Mouse (Mus musculus) urinary bladder, postnatal 14 days (tissue): ENCODE measurements at regions not wholly inside any gene's neighbourhood (a gene's known extent, or its start where the extent isn't known, plus 50 kb on each side); places are given as distances from the start of the nearest gene placed in this dataset.

Experiments
- DNase-seq: peaks from one replicate; pipeline ENCODE4 v3.0.0; 2021; ENCODE audit warnings: low spot score

DNA sequence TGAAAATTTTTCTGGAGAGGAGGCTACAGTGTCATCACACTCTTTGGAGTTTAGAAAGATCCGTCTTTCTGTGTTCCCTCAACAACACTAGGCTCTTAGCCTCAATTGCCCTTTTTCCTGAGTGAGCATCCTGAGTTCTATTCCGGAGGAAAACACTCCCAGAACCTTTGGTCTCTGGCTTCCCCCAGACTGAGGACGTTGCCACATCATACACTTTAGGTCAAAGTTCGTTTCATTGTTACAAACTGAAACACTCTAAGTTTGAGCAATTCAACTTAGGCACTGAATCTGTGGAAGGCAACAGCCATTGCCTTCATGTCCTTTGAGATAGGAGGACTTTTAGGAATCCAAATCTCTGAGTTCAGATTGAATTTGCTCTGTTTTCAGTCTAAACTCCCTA, 85.0 kb downstream of the Arl4a start:
- DNase-seq = no peak

DNA sequence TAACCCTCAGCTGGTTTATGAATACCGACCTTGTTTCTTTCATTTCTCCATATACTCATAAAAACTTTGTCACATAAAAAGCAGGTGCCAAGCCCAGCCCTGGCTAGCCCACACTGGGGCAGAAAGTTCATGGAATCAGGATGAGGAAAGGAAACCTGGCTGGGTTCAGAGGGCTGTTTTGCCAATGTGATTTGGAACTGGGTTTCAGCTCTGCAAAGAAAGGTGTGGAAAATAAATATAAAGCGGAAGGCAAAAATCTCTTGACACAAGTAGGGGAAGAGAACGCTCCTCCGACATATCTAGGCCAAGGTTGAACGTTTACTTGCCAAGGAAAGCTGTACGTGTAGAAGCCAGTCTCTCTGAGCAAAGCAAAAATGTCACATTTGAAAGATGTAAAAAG, 85.9 kb downstream of the Arl4a start:
- no peak for DNase-seq

DNA sequence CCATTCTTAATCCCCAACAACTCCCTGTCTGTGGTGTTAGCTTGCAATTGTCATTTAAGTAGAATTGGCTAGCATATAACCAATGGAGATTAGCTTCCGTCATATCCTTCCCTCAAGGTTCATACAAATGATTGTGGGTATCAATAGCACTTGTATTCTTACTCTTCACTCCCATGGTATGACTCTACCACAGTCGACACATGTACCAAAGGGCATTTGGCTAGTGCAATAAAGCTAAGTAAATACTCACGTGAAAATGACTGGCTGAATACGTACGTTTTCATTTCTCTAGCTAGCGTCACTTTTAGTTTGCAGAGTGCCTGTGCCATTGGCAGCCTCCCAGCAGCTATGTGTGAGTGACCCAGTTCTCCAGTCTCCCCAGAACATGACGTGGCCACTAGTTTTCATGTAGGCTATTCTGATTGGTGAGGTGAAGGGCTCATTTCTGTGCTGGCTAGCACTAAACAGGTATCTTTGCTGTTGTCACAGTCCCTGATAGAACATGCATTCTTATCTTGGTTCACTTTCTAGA, 87.5 kb downstream of the Arl4a start:
- no peak for DNase-seq

DNA sequence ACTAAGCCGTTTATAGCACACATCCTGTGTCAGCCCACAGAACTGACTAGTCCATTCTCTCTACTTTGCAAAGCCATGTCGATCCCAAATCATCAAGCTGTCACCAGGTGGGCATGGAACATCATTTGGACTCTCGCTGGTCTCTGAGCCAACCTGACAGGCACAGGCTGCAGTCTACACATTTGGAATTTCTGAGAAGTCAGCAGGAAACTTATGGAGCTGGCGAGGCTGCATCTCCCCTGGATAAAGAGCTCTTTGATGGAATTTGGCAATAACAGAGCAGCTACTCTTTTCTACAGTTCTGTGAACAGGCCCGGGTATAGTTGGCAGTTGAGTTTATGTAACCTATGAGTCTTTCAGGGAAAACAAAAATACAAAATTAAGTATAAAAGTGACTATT, 94.9 kb downstream of the Arl4a start:
- DNase-seq = no peak

DNA sequence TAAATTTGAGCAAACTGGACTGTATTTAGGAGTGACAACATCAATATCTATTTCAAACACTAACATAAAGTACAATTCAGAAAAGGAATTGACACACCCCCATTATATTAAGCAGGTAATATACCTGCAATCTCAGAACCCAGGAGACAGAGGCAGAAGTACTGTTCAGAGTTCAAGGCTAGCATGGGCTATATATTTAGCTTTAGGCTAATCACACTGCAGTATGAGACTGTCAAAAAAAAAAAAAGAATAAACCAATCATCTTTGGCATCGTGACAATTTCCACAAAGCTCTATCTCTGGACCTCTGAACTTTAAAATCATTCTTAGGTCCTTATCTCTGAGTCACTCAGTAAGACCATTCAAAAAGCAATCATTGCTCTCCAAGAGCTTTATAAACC, 96.7 kb downstream of the Arl4a start:
- no peak for DNase-seq

DNA sequence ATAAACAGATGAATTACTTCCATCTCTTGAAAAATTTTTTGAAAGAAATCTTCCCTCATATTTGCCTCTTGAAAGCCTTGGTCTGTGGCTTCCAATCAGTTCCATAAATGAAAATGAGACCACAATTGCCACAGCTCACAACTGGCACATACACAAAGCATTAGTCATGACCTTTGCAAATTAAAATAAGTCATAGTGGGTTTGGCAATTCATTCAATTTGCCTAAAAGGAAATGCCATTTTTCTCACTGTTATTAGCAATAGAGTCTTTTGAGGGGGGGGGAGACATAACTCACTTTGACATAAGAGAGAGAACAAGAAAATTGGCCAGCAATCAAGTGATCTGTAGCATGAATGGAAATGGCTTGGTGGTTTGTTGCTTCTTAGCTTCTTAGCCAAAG, 98.8 kb downstream of the Arl4a start:
- no peak for DNase-seq

DNA sequence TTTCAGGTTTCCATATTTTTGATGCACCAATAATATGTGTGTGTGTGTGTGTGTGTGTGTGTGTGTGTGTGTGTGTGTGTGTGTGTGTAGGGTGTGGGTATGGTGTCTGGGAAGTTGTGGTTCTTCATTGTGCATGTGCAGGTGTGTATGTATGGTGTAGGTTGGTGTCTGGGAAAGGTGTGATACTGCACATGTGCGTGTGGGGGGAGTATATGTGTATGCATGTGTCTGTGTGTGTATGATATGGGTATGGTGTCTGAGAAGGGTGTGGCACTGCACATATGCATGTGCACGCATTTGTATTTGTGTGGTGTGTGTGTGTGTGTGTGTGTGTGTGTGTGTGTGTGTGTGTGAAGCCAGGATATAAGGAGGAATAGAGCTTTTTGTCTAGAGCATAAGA, 99.6 kb downstream of the Arl4a start:
- no peak for DNase-seq

DNA sequence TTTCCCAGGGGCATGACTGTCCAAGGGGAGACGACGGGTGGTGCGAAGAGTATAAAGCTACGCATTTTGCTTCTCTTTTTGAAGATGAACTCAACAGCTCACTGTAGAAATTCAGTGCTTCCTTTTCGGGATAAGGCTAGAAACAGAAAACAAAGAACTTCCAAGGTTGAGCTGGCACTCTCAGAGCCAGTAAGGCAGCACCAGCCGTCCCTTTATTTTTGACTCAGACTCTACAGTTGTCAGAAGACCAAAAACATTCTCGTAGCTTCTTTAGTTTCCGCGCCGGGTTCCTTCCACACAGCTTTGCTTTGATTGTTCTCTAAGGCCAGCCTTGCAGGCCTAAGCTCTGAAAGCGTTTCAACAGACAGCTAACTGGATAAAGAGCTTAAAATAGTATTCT, 101.5 kb downstream of the Arl4a start:
- no peak for DNase-seq

DNA sequence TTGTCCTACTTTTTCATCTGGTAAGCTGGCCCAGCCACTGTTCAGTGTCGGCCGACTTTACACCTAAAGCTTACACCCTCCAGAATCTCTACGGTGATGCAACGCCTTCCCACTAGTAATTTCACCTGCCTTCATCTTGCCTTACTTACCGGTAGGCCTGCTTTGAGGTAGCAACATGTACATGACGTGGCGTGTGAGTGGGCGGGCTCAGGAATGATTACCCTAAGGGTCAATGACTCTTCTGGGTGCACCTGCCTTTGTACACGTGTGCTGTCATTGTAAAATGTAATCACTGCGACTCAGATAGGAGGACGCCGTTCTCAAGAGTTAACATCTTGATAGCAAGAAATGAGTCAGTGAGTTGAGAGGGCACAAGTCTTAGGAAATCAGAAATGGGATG, 102.0 kb downstream of the Arl4a start:
- no peak for DNase-seq

DNA sequence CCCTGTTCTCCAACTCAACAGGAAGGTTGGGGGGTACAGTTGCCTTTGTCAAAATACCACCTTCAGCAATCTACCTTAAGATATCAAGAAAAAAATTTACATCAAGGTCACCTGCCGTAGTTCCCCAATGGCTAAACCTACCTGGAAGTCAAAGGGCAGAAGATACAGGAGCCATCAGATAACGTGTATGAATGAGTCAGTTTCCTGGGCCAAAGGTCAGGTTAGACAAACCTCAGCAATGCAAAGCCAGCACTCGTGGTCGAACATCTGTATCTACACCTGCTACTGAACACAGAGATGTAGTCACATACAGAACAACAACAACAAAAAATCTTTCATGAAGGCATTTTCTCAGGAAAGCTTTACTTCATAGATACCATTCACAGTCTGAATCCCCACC, 102.9 kb downstream of the Arl4a start:
- DNase-seq = no peak

DNA sequence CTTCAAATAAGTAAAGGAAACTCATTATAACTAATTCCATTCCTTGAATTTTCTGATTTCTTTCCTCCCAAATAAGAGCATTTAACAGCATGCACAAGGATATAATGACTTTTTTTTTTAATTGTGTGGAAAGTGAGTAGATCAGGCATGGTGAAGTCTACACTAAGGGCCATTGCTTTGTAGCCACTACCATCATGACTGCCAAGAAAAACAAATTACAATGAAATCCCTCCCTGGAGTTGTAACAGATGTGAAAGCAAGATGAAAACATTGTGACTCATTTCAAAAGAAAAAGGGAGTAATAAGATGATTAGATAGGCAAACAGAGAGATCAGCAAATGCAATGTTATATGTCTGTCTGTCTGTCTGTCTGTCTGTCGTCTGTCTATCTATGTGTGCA, 106.6 kb downstream of the Arl4a start:
- DNase-seq = no peak

DNA sequence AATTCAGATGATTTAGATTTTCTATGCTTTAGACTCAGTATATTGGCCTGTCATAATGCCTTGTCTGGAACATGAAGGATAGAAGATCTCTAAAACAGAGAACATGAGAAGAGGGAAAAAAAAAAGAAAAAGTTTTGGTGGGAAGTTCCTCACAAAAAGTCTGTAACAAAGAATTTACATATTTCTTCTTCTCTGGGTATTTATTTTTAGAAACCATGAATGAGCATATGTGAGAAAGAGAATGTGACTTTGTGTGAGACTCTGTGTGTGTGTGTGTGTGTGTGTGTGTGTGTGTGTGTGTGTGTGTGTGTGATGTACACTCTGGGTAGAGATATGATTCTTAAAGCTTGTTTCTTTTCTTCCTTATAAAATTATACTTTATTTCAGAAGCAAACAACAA, 109.9 kb downstream of the Arl4a start:
- no peak for DNase-seq

DNA sequence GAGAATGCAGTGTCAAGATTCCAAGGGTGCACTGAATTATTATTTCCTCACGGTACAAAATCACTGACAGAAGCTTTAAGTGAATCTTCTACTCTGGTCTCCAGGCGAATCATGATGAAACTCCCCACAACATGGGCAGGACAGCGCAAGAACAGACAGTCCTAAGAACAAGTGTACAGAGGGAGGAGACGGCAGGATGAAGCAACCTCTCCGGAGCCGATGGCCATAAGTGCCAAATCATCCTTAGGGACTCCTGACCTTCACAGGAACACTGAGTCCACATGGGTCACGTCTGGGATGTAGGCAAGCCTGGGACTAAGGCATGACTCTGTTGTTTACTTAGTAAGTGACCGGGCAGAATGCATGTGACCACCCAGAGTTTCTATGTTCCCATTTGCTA, 110.8 kb downstream of the Arl4a start:
- no peak for DNase-seq

DNA sequence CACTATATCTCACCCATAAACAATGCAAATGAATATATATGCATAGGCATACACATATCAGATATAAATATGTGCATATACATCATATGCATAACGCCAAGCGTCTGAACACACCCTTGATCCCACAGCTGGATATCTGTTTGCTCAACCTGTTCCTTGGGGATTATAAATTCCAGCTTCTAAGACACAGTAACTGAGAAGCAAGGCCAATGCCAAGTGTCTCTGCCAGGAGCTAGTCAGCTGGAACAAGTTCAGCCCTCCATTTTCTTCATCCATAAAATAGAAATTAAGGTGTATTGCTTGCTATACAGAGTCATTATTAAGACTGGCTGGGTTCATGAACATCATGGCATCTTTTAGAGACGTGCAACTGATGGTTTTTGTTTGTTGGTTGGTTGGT, 116.3 kb downstream of the Arl4a start:
- no peak for DNase-seq

DNA sequence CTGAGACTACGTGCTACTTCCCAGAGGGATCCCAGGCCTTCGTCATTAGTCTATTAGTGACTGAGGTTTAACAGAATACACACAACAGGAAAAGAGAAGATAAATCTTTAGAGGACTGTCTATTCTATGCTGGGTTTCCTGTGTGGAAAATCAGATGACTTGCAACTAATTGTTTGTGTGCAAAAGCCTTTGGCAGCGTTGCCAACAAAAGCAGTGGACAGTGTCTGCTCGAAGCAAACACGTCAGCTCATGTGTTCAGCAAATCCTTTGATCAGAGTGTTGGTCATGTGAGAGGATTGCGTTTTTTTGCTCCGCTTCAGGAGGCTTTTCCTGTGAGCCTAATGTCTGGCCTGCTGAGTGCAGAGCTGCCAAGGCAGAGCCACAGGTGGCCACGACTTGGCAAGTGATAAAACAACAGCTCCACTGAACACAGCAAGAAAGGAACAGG, 117.3 kb downstream of the Arl4a start:
- DNase-seq = no peak

DNA sequence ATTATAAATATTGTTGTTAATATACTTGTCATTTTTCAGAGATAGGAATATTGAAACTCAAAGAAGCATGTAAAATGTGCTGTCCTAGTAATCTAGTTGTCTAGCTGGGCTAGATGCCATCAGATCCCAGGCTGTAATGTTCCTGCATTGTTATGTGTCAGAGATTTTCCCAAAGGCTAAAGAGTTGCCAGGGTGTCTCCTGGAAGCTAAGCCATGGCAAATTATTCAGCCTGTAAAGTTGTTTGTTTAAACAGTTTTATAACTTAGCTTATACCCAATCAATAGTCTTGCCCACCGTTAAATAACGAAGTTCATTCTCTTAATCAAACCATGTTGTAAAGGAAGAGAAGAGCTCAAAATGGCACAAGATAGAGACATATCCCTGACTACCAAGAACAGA, 117.9 kb downstream of the Arl4a start:
- no peak for DNase-seq

DNA sequence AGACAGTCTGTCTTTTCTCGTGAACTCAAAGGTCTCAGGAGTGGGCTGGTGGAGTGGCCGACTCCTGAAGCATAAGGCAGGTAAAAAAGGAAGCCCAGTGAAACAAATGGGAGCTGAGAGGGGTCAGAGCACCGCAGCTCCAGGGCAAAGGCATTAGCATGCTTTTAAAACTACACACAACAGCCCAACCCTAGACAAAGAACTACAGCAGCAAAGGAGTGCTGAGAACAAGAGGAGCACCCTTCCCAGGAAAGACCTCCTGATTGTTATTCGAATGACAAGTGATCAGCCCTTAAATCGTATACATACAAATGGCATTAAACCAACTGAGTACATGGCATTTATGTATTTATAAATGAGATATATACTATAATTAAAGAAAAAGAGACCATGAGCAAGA, 149.3 kb downstream of the Arl4a start:
- DNase-seq = no peak

DNA sequence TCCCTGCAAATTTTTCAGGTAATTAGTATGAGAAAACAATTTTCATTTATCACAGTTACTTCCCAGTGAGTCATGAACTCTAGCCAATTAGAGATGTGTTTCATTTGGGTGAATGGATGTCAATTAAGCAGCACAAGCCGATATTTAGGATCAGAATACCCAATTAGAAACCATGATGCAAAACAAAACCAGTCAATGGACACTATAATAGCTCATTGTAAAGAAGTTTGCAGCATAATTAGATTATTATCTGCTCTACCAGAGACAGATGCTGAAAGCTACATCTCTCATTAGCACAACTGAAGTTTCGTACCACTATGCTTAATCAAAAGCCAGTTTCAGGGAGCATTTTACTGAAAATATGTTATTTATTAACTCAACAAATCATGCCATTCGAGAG, 152.5 kb downstream of the Arl4a start:
- no peak for DNase-seq

DNA sequence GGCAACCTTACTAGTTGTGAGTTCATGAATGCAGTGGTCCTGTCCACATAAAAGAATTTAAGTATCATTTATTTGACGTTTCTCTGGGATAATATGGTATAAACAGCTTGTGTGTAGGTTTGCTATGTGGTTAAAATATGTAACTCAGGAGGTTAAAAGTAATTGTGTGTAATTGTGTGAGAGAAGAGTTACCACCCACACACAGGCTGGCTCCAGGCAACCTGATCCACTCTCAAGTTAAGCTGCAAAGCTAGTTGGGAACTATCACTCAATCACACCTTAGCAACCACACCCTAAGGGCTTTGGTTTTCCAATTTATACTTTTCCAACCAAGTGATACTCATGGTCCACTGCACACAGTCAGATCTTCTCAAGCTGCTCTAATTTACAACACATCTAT, 157.5 kb downstream of the Arl4a start:
- DNase-seq = no peak

DNA sequence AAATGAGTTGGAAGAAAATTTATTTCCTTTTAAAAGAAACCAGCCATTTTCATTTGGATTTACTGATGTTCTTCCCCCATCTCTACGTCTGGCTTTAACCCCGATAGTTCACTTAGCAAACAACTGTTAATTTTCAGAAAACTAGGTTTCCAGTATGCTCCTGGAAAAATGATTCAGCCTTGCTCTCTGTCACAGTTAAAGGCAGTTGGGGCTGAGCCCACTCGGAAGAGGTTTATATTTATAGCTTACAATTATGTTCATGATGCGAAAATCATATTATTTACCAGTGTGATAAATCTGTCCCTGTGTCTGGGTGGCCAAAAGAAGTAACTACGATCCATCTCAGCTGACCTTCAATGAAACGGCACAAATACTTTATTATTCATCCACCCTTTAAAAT, 163.9 kb downstream of the Arl4a start:
- DNase-seq = no peak

DNA sequence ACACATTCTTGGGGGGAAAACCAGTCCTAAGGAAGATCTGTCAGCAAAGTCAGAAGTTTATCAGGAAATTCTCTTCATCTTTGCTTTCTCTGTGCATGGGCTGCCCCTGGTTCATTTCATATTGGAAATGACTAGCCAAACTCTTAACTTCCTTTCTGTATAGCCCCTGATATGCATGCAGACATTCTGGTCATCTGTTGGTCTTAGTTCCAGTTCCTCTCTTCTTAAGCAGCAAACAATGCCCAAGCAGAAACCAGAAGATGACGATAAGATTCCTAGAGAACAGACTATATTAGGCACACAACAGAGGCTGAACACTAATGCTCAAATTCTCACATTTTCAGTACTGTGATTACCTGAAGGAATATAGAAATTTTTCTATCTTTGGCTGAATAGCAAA, 176.0 kb downstream of the Arl4a start:
- DNase-seq = no peak

DNA sequence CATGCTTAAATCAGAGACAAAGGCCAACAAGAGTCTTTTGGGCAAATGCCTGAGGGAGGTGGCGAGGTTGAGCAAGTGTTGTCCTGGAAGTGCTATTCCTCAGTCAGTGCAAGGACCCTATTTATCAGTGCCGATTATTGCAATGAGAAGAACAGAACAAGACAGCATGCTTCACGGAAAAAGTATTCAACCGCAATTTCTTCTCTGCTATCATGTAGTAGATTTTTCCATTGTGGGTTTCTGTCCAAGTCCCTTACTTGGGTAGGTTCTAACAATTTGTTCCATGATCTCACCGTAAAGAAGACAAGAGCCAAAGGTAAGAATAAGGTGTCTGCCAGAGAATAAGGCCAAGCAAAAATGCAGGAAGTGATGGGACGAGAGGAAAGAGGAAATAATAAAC, 186.2 kb downstream of the Arl4a start:
- no peak for DNase-seq

DNA sequence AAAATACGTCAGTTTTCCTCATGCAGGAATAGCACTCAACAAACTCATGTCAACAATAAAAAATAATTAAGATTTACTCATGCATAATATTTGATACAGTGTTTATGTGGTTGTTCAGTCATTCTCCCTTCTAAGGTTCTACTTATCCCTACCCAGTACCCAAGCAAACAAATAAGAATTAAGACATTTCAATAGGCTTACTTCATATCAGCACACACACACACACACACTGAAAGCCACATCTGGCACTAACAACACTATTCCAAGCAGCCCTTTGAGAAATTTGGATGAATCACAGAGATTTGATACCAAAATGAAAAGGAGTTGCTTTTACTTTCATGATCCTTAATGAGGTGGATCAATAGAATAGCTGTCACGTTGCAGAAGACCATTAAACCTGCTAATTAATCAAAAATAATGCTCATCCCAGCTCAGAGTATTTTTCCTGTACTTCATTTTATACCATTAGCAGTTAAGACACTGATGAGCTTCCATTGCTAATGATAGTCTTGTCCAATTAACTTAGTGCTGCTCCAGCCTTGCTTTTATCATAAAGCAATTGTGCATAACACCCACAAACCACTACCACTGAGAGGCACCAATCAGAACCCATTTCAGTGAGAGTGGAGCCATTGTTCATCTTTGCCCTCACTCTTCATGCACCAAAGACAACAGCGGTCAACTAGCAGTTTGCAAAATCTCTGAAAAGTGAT, 188.3 kb downstream of the Arl4a start:
- DNase-seq = no peak

DNA sequence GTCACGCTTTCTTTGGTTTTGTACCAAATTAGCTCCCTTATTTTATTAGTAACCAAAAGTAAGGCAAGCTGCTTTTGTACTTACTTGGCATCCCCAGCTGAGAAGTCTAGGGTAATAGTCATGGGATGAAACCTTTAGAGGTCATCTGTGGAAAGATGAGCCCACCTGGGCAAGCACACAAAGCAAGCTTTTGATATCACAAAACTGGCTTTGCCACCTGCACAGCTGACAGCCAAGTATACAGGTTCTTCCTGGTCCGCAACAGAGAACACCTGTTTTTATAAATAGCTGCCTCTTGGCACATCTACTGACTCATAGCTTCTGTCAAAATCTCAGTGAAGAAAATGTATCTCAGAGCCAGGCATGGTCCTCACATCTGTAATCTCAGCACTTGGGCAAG, 197.2 kb downstream of the Arl4a start:
- DNase-seq = no peak

DNA sequence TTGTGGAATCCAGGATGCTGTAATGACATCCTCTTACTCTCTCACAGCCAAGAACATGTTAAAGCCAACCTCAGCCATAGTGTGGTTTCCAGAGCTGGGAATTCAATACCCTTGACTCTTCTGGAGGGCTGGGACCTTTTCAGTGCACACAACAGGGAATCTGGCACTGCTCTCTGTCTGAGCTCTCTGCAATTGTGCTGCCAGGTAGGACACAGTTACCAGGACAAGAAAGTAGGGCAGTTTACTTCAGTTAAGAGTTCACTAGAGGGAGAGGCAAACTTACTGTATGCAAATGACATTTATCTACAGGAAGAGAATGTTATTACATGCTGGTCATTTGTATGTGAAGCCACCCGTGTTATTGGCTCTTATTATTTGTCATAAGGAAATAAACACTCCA, 197.6 kb downstream of the Arl4a start:
- DNase-seq = no peak
